Mouse (Mus musculus) megakaryocyte, embryonic 14.5 days (primary cell): ENCODE results near the gene Fam129a.

ENCODE experiments used
- FLI1 ChIP-seq: IDR thresholded peaks from 2 replicates; pipeline ENCODE4 v1.6.1; 2012; ENCODE audit warnings: low read length, inconsistent platforms, mixed read lengths
- GATA1 ChIP-seq: IDR thresholded peaks from 3 replicates; pipeline ENCODE4 v1.6.1; 2012; ENCODE audit warnings: mixed read lengths, low read length, inconsistent platforms, borderline replicate concordance

DNA sequence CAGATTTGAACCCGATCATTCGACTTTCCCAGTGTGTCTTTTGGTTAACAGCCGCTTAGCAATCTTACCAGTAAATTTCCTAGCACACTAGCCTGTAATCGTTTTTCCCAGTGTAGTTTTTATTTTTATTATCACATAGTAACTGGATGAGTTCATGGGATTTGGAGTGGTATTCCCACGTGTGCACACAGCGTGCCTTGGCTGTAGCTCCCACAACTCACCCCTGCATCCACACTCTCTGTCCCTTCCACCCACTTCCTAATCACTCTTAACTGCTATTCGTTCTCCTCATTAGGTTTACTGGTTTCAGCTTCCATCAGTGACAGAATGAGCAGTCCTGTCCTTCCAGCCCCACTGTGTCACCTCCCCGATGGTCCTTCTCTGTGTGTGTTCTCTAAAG lies 25.6 kb downstream of the Fam129a start:
- no peak for TF ChIP-seq GATA1
- TF ChIP-seq FLI1 = no peak
